Mouse (Mus musculus) midbrain, embryonic 13.5 days (tissue): ENCODE data around the gene Igf1r. TPM values are rescaled to one million over a fixed set of nuclear protein-coding genes. Genes with fewer than 3 reads are reported as not detected.

Experiments
- ATAC-seq: fragments of 200-750 bp; cut with Nextera tagmentation; 2 replicates; pipeline ENCODE4 v1.8.0; 2017; ENCODE audit warnings: mild to moderate bottlenecking, moderate TSS enrichment, moderate library complexity
- H3K27ac ChIP-seq: fragments of 300-500 bp; sonication (generic); 2 replicates; pipeline ENCODE4 v1.5.1; 2015; ENCODE audit warnings: inconsistent platforms, mild to moderate bottlenecking, moderate library complexity
- H3K27me3 ChIP-seq: fragments of 300-500 bp; sonication (generic); 2 replicates; pipeline ENCODE4 v1.6.1; 2015; ENCODE audit warnings: mild to moderate bottlenecking, inconsistent platforms
- H3K36me3 ChIP-seq: fragments of 300-500 bp; sonication (generic); 2 replicates; pipeline ENCODE4 v1.6.1; 2015; ENCODE audit warnings: mild to moderate bottlenecking, inconsistent platforms
- H3K4me1 ChIP-seq: fragments of 300-500 bp; sonication (generic); replicated peaks from 2 replicates; pipeline ENCODE4 v1.6.1; 2015; ENCODE audit warnings: inconsistent platforms
- H3K4me2 ChIP-seq: fragments of 300-500 bp; sonication (generic); replicated peaks from 2 replicates; pipeline ENCODE4 v1.6.1; 2015; ENCODE audit warnings: moderate library complexity, mild to moderate bottlenecking, inconsistent platforms
- H3K4me3 ChIP-seq: fragments of 300-500 bp; sonication (generic); replicated peaks from 2 replicates; pipeline ENCODE4 v1.5.1; 2015; ENCODE audit warnings: mild to moderate bottlenecking, inconsistent platforms
- H3K9ac ChIP-seq: fragments of 300-500 bp; sonication (generic); replicated peaks from 2 replicates; pipeline ENCODE4 v1.6.1; 2015; ENCODE audit warnings: mild to moderate bottlenecking, inconsistent platforms
- H3K9me3 ChIP-seq: fragments of 300-500 bp; sonication (generic); 2 replicates; pipeline ENCODE4 v1.6.1; 2016; ENCODE audit warnings: mild to moderate bottlenecking, inconsistent platforms
- WGBS: fragments of 180-500 bp; shearing (Covaris S2); methylation state at CpG from one replicate; pipeline ENCODE4 v1.1.7; 2015; 5-methylcytosine and 5-hydroxymethylcytosine counted together
- polyA plus RNA-seq: library from polyadenylated mRNA; unstranded; fragments of >200 nt; fragmentation: Nextera tagmentation; extraction: Ambion mirVana; gene quantifications from 2 replicates; pipeline ENCODE4 v1.2.1, GENCODE M21; 2015

Igf1r gene
- polyA plus RNA-seq, 1 experiment from 2014 or later = 31.4 TPM

GRCm38 (mm10) chr7:67943805-67944204 lies 8.8 kb upstream of the Igf1r start:
- ATAC-seq = no peak
- Histone ChIP-seq H3K36me3 (no peaks in the 10 kb centered on the region), H3K27ac (no peak overlapping the region), H3K9me3 (no peaks in the 10 kb centered on the region), H3K4me2 (no peak overlapping the region), H3K9ac (no peak overlapping the region), H3K4me3 (no peak overlapping the region), H3K27me3 (peaks cover 7% of the 10 kb centered on the region; the same call in 1 of the 2 replicates), H3K4me1 (no peaks in the 10 kb centered on the region)
- 85% methylated on average over 9 of the region's 9 CpGs for WGBS

- WGBS = 86% methylated on average over 1 of the region's 1 CpGs
- H3K4me1 ChIP-seq = no peaks in the 10 kb centered on the region
- no peak overlapping the region for H3K27ac ChIP-seq
- H3K27me3 ChIP-seq = peaks cover 7% of the 10 kb centered on the region; the same call in 1 of the 2 replicates
- H3K9me3 ChIP-seq = no peaks in the 10 kb centered on the region
- no peak overlapping the region for H3K4me3 ChIP-seq
- H3K36me3 ChIP-seq = no peaks in the 10 kb centered on the region
- no peak for ATAC-seq
- H3K9ac ChIP-seq = no peak overlapping the region
- H3K4me2 ChIP-seq = no peak overlapping the region
Observed at GRCm38 (mm10) chr7:67946901-67947300, 5.7 kb upstream of the Igf1r start.

GRCm38 (mm10) chr7:67950346-67950814 lies 2.2 kb upstream of the Igf1r start:
- H3K4me2 ChIP-seq = peak overlapping the region; percentile 100
- H3K36me3 ChIP-seq = no peaks in the 10 kb centered on the region
- H3K4me1 ChIP-seq = peaks cover 19% of the 10 kb centered on the region
- ATAC-seq = no peak; the same call in 1 of the 2 replicates
- 0% methylated on average over 24 of the region's 24 CpGs for WGBS
- peaks cover 7% of the 10 kb centered on the region; the same call in 1 of the 2 replicates for H3K27me3 ChIP-seq
- H3K4me3 ChIP-seq = peak overlapping the region; percentile 95
- peak overlapping the region; percentile 100 for H3K27ac ChIP-seq
- peak overlapping the region; percentile 96 for H3K9ac ChIP-seq
- no peaks in the 10 kb centered on the region for H3K9me3 ChIP-seq

- peak overlapping the region; percentile 100 for H3K27ac ChIP-seq
- H3K36me3 ChIP-seq = no peaks in the 10 kb centered on the region
- peaks cover 7% of the 10 kb centered on the region; the same call in 1 of the 2 replicates for H3K27me3 ChIP-seq
- ATAC-seq = peak; percentile 83
- H3K4me1 ChIP-seq = peaks cover 25% of the 10 kb centered on the region
- under 1% methylated on average over 66 of the region's 71 CpGs for WGBS
- H3K9me3 ChIP-seq = no peaks in the 10 kb centered on the region
- H3K4me2 ChIP-seq = peak overlapping the region; percentile 100
- peak overlapping the region; percentile 96 for H3K9ac ChIP-seq
- H3K4me3 ChIP-seq = peak overlapping the region; percentile 95
Observed at GRCm38 (mm10) chr7:67950815-67951531, 1.7 kb upstream of the Igf1r start.

- H3K4me3 ChIP-seq = peak overlapping the region; percentile 95
- H3K27ac ChIP-seq = peak overlapping the region; percentile 100
- H3K9ac ChIP-seq = peak overlapping the region; percentile 96
- under 1% methylated on average over 66 of the region's 73 CpGs for WGBS
- H3K9me3 ChIP-seq = no peaks in the 10 kb centered on the region
- peak overlapping the region; percentile 100 for H3K4me2 ChIP-seq
- H3K4me1 ChIP-seq = peaks cover 31% of the 10 kb centered on the region
- H3K27me3 ChIP-seq = peaks cover 4% of the 10 kb centered on the region; the same call in 1 of the 2 replicates
- ATAC-seq = peak; percentile 82
- H3K36me3 ChIP-seq = no peaks in the 10 kb centered on the region
Observed at GRCm38 (mm10) chr7:67951532-67952035, 1.0 kb upstream of the Igf1r start.

GRCm38 (mm10) chr7:67952036-67952681 lies 468 bp upstream of the Igf1r start:
- no peaks in the 10 kb centered on the region for H3K9me3 ChIP-seq
- H3K4me2 ChIP-seq = peak overlapping the region; percentile 100
- H3K27me3 ChIP-seq = no peaks in the 10 kb centered on the region
- under 1% methylated on average over 81 of the region's 91 CpGs for WGBS
- peaks cover 37% of the 10 kb centered on the region for H3K4me1 ChIP-seq
- H3K36me3 ChIP-seq = no peaks in the 10 kb centered on the region
- peak overlapping the region; percentile 95 for H3K4me3 ChIP-seq
- ATAC-seq = peak; percentile 68; the same call in 1 of the 2 replicates
- peak overlapping the region; percentile 100 for H3K27ac ChIP-seq
- peak overlapping the region; percentile 96 for H3K9ac ChIP-seq

GRCm38 (mm10) chr7:67953764-67954242 lies 1.2 kb downstream of the Igf1r start:
- peak overlapping the region; percentile 96 for H3K9ac ChIP-seq
- WGBS = under 1% methylated on average over 22 of the region's 23 CpGs
- no peak for ATAC-seq
- no peaks in the 10 kb centered on the region for H3K27me3 ChIP-seq
- H3K4me1 ChIP-seq = peaks cover 52% of the 10 kb centered on the region
- no peak overlapping the region; the same call in 1 of the 2 replicates for H3K27ac ChIP-seq
- H3K9me3 ChIP-seq = no peaks in the 10 kb centered on the region
- H3K4me2 ChIP-seq = peak overlapping the region; percentile 100
- H3K36me3 ChIP-seq = no peaks in the 10 kb centered on the region
- peak overlapping the region; percentile 95 for H3K4me3 ChIP-seq

GRCm38 (mm10) chr7:67954591-67955185 lies 2.1 kb downstream of the Igf1r start:
- H3K4me1 ChIP-seq = peaks cover 58% of the 10 kb centered on the region
- no peaks in the 10 kb centered on the region for H3K36me3 ChIP-seq
- WGBS = 1% methylated on average over 10 of the region's 10 CpGs
- H3K27ac ChIP-seq = no peak overlapping the region
- ATAC-seq = no peak
- peak overlapping the region; percentile 100 for H3K4me2 ChIP-seq
- H3K9ac ChIP-seq = peak overlapping the region; percentile 96
- peak overlapping the region; percentile 95 for H3K4me3 ChIP-seq
- H3K27me3 ChIP-seq = no peaks in the 10 kb centered on the region
- H3K9me3 ChIP-seq = no peaks in the 10 kb centered on the region

- H3K27ac ChIP-seq = no peak overlapping the region
- H3K27me3 ChIP-seq = no peaks in the 10 kb centered on the region
- no peaks in the 10 kb centered on the region for H3K36me3 ChIP-seq
- no peak for ATAC-seq
- 21% methylated on average over 5 of the region's 5 CpGs for WGBS
- H3K4me1 ChIP-seq = peaks cover 63% of the 10 kb centered on the region
- H3K9me3 ChIP-seq = no peaks in the 10 kb centered on the region
- H3K4me2 ChIP-seq = peak overlapping the region; percentile 100
- peak overlapping the region; percentile 96 for H3K9ac ChIP-seq
- H3K4me3 ChIP-seq = peak overlapping the region; percentile 95
Observed at GRCm38 (mm10) chr7:67955276-67955675, 2.6 kb downstream of the Igf1r start.

- Histone ChIP-seq H3K27ac (no peak overlapping the region), H3K36me3 (no peaks in the 10 kb centered on the region), H3K9ac (no peak overlapping the region), H3K4me2 (no peak overlapping the region), H3K27me3 (no peaks in the 10 kb centered on the region), H3K4me3 (no peak overlapping the region), H3K9me3 (no peaks in the 10 kb centered on the region), H3K4me1 (peaks cover 82% of the 10 kb centered on the region)
- ATAC-seq = no peak
- WGBS = 72% methylated on average over 6 of the region's 6 CpGs
Observed at GRCm38 (mm10) chr7:67957376-67957775, 4.7 kb downstream of the Igf1r start.

GRCm38 (mm10) chr7:67958045-67958444 lies 5.4 kb downstream of the Igf1r start:
- Histone ChIP-seq H3K36me3 (no peaks in the 10 kb centered on the region), H3K4me2 (no peak overlapping the region), H3K27ac (no peak overlapping the region), H3K9ac (no peak overlapping the region), H3K27me3 (no peaks in the 10 kb centered on the region), H3K4me1 (peaks cover 82% of the 10 kb centered on the region), H3K9me3 (no peaks in the 10 kb centered on the region), H3K4me3 (no peak overlapping the region)
- ATAC-seq = no peak
- 78% methylated on average over 18 of the region's 18 CpGs for WGBS
